Mouse (Mus musculus) spleen, postnatal 10 days (tissue): ENCODE measurements around the gene Lhx6.
"Not testable (repeated sequence)": the region's sequence is repeated elsewhere in the genome, so short reads cannot be mapped to it uniquely, and the experiment has no call there.

Experiments
- DNase-seq, 2 experiments: peaks; one replicate each; pipeline ENCODE4 v3.0.0; 2021 to 2022; ENCODE audit warnings: low spot score in 2 of 2

Gene Lhx6

DNA sequence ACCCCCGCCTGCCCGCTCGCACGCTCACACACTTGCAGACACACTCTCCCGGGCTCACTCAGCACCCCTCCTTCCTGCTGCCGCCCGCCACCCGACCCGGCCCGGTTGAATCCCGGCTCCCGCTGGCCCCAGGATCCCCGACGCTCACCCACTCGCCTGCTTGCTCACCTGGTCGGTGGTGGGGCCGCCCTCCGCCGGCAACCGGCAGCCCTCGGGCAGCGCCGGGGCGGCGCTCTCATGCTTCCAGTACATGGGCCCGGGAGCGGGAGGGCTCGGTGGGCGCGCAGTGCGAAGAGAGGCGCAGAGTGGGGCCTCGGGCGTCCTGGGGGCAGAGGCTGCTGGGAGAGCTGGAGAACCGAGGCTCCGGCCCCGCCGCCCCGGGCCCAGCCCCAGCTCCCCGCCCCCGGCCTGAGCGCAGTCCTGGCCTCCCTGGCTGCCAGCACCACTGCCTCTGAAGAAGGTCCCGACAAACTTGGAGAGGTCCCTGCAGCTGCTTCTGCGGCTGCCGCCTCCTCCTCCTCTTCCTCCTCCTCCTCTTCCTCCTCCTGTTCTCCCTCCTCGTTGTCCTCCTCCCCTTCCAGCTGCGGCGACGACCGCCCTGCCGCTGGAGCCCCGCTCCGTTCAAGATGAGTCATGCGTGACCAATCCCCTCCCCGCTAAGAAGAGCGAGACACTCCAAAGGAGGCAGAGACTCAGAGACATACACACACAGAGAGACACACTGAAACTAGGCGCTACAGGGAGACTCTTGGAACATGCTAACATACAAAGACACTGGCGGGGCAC lies at the start of gene Lhx6:
TSS of gene Lhx6 (minus strand) at position 453 of the 786 bp plus-strand sequence.
- DNase-seq, result no peak

DNA sequence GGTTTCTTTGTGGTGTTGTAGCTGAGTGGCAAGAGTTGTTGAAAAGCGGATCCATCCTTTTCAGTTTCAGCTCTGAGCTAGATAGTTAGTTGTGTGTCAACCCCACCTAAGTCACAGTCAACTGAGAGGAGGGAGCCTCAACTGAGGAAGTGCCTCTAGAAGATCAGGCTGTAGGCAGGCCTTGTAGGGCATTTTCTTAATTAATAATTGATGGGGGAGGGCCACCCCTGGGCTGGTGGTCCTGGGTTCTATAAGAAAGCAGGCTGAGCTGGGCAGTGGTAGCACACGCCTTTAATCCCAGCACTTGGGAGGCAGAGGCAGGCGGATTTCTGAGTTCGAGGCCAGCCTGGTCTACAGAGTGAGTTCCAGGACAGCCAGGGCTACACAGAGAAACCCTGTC lies 47.2 kb upstream of the Lhx6 start:
- not testable (repeated sequence) for DNase-seq

DNA sequence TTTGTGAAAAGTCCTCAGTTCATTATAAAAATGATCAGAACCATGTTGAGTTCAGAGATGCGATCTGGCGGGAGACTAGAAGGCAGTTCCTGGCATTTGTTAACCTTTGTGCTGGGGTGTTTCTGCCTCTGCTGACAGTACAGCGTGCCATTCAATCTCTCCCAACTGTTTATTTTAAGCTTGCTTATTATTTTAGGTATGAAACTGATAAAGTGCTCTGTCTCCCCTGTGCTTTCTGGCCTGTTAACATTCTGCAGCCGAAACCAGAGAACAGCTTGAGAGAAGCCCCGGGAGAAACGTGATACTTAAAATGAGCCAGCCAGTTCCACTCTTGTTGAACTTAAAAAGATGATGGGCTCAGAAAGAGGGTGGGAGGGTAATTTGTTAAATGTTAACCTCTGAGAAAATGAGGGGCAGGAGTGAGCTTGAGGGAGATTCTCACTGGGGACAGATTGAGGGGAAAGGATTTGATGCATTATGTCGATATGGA lies 43.7 kb upstream of the Lhx6 start:
- no peak for DNase-seq

DNA sequence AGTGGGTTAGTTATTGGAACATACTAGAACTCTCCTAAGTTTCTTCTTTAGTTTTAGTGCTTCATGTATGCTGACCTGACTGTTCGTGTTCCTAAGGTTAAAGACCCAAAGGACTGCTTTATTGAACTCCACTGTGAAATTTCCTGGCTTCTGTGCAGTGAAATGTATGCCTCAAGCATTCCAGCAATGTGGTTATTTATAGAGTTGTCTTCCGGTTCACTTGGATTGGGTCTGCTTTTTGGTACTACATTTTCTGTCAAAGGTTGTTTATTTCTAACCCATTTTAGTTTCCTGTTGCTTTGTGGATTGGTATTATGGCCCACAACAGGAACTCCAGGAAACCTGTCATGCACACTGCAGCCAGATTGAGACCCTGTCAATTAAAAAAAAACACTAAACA lies 33.9 kb upstream of the Lhx6 start:
- no peak for DNase-seq

DNA sequence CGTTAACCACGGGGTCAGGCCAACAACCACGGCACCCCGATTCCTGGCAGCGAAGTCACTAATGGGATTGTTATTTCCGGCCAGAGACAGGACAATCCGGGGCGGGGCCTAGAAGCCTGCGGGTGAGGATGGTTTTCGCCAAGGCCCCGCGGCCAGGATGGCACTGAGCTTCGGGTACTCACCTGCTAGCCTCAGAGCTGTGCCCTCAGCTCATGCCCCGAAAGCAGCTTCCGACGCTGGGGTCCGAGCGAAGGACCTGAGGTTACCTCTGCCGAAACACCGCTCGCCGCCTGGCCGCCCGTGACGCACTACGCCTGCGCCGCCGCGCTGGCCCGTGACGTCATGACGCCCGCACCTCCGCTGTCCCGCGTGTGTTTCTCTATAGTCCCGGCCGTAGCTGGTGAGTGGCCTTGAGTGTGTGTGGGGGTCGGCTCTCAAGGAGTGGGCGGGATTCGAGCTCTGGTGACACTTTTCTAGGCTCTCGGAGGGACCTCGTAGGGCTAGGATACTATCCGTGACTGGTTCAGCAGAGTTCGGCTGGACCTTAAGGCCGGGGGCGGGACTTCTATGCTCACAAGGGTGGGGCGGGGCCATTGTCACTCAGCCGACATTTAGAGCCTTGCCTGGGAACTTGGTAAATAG lies 31.2 kb upstream of the Lhx6 start, which contains the start of the genes Mrrf and Rbm18:
TSS of gene Mrrf (plus strand) at position 90 of the 642 bp plus-strand sequence.
TSS of gene Rbm18 (minus strand) at position 474 of the 642 bp plus-strand sequence.
- peak; percentile 93 to 97 for DNase-seq

DNA sequence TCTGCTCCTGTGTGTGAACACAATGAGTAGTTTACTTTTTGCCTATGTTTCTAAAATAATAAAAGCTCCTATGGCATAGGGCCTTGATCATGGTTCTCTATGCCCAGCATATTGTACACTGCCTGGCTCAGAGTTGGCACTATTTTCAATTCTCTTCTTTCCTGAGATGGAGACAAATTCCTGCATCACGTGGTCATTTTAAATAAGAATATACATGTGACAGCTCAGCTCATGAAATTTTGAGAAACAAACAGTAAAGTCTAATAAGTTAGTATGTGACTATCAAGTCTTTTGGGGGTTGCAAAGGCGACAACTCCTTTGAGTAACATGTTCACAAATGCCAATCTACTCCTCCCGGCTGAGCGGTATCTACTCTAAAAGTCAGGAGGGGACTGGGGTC lies 30.7 kb upstream of the Lhx6 start:
- DNase-seq, result no peak

DNA sequence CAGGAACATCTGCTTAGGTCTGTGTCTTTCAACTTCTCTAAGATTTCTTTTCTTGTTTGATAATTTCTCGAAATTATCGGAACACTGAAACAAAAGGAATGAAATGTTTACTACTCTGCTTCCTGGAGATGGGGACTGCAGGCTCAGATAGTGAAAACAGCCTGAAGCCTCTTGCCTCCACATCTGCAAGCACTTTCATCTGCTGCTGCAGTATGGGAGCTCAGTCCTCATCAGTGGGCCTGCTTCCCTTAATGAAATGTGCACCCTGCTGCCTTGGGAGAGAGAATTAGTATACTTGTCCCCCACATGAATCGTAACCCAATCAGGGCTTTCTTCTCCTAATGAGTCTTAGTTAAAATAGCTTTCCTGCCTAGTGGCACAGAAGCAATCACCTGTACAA lies 23.8 kb upstream of the Lhx6 start:
- no peak for DNase-seq

DNA sequence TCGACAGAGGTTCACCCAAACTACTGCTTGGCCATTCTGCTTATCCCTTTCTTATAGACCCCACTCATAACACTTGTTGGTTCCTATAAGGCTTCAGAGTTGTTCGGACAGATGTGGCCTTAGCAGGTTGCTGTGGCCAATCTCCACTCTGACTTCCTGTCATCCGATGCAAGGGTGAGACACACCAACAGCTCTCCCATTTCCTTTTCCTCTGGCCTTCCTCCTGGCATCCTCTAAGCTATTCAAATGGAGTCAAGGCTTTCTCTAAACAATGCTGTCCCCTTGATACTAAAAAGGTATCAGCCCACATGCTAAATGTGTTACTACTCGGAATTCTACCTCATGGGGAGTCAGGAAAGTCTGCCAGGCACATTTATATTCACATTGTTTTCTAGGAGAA lies 22.8 kb upstream of the Lhx6 start:
- no peak for DNase-seq

DNA sequence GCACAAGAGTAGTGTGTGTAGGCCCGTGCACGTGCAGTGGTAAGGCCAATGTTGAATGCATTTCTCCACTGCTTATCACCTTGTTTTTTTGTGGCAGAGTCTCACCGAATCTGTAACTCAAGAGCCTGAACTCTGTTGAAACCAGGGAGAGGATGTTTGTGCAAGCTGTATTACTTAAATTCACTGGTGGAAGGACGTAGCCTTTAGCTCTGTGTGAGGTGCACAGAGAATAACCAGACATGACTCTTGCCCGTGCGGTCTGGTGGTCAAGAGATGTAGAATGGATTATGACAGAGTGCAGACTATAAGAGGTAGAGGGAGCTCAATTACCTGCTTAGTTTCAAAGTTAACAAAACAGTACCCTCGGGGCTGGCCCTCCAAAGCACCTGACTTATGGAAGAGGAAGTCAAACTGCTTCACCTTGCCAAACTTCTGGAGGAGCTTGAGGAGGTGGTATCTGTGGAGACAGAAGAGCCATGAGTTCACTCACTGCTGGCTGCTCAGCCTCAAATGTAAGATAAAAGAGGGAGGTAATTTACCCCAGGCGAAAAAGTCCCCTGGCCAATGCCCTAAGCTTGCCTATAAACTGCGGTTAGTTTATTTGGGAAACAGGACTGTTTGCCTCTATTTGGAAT lies 21.7 kb upstream of the Lhx6 start:
- DNase-seq, result no peak

DNA sequence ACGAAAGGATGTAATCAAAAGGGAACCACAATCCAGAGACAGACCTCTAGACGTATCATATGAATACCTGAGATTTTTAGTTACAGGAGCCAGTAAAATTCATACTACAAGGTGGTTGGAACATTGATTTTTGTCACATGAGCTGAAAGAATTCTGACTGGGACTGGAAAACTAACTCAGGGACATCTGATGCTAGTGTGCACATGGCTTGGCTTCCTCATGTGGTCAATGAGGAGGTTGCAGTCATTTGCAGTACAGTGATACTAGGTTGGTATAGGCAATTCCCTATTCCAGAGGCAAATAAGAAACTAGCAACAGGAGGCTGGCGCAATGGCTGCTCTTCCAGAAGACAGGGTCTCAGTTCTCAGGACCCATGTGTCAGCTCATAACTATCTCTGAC lies 7.4 kb upstream of the Lhx6 start:
- DNase-seq, result no peak

DNA sequence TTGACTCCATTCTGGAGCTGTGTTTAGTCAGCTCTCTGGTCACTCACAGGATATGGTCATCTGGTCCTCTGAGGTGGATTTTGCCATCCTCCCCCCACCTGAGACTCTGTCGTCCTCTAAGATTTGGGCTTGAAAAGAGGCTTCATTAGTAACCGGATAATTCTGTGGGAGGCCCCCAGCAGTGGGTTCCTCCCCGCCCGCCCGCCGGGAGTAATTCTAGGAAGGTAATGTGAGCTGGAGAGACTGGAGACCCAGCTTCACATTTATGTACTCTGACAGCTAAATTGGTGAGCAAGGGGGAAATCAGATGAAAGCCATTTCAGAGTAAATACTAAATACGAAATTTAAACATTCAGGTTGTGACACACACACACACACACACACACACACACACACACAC lies 3.4 kb upstream of the Lhx6 start:
- no peak for DNase-seq

DNA sequence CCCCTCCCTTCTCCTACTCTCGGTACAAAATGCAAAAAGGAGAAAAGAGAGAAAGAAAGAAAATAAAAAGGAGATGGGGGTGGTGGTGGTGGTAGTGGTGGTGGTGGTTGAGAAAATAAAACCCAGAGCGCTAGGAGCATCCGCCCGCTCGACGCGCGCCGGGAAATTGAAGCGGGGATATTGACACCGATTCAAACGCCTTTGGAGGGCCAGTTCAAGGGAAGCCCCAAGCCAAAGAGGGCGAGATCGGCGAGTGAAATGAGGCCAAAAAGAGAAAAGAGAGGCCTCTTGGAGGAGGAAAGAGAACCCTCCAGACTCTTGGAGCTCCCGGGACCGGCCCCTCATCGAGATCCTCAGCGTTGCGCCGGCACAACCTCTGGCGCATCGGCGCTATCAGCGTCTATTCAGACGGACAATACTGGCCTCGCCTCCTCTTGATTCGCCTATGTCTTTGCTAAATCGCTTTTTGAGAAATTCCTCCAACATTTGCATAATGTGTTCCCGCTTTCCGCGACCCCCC lies 712 bp downstream of the Lhx6 start:
- DNase-seq, result no peak

DNA sequence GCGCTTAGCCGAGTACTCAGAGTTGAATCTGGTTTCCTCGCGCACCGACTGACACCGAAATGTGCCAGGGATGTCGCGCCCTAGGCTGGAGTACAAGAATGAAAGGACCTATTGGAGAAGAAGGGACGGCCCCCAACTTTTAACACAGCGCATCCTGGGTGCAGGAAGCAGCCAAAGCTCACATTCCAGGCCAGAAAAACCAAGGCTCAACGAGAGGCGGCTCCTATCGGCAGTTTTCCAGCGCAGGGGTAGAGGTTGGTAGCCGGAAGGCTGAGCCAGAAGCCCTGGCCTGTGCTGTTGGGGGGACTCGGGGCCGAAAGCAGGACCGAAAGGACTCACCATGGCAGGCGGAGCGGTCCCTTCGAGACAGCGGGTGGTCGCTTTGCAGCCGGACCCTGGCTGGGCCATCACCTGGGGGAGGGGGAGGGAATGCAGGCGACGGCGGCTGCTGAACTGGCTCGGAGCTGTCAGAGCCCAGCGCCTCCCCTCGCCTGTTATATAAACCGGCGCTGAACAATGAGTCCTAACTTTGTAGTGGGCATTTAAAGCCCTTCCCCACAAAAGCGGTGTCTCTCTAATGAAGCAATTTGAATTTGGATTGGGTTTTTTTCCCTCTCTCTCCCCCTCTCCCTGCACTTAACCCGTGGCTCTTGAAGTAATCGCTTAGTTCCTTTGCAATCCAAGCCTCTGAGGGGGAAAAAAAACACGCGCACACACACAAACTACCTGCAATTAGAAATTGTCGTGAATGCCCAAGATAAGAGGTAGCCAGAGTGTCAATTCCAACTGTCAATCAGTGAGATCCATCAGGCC lies 1.4 kb downstream of the Lhx6 start:
- DNase-seq, result no peak

DNA sequence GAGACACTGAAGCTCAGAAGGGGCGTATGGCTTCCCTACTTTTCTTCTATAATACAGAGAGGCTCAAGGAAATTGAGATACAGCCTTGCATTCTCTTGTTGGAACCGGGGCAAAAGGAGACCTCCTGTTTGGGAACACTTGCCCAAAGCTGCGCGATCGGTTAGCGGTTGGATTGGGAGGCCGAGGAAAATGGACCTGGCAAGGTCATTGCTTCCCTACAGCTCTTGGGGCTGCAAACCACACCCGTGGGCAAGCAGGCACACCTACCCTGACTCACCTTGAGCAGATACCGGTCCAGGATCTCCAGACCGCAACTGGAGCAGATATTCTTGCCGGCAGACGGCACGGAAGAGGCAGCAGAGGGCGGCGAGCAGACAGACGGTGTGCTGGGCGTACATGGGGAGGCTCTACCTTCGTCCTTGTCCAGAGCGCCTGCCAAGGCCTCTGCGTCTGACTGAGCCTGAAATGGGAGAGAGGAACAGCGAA lies 2.1 kb downstream of the Lhx6 start:
- no peak for DNase-seq

DNA sequence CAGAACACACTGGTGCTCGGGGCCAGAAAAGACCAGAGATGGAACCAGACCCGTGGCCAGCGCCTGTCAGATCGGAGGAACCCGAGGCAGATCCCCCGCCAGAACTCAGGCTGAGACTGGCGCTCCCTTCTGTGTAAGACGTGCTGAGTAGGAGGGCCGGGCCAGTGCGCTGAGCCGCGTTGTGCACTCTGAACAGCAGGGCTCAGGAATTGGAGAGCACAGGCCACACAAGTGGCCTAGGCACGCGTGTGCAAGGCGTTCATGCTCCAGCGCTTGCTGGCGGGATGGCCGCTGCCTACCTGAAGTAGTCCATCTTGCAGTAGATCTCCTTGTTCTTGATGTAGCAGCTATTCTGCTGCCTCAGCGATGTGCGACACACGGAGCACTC lies 2.7 kb downstream of the Lhx6 start:
- no peak for DNase-seq

DNA sequence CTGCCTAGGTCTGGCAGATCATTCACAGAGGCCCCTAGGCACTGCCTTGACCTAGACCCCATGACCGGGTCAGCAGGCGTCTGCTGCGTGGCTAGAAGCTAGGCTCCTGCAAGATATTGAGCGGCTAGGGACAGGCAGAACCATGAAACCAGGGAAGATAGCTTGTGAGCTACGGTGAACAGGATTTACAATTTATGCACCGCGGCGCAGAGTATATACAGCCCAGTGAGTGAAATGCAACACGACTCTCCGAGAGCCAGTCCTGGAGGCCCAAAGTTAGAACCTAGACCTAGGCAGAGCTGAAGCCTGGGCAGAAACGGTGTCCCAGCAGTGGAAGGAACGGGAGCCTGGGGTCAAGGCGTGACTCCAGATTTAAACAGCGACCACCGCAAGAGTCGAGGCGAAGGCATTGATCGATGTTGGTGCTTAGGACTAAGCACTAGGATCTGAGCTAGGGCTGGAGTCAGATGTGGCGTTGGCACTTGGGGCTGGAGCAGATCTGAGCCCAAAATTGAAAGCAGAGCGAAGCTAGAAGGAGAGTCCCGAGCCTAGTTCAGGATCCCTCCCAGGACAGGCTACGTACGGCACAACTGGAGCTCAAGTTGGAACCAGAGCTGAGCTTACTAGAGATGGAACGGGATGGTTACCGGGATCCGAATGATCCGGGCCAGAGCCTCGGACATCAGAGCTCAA lies 3.2 kb downstream of the Lhx6 start:
- no peak for DNase-seq

DNA sequence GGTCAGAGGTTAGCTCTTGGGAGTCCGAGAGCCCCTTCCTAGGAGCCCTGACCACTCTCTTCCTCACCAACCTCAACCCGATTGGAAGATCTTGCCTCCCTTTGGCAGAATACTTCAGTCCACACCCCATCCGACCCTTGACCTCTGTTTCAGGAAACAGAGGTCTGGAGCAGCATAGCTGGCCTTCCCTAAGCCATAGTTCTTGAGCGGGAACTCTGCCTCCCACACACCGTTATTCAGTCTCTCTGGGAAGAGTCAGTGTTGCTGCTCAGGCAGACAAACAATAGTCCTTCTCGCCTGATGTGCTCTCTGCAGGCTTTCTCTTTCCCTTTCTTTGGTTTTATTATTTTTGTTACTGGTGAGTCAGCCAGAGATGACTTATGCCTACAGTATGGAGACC lies 5.5 kb downstream of the Lhx6 start:
- DNase-seq, result no peak

DNA sequence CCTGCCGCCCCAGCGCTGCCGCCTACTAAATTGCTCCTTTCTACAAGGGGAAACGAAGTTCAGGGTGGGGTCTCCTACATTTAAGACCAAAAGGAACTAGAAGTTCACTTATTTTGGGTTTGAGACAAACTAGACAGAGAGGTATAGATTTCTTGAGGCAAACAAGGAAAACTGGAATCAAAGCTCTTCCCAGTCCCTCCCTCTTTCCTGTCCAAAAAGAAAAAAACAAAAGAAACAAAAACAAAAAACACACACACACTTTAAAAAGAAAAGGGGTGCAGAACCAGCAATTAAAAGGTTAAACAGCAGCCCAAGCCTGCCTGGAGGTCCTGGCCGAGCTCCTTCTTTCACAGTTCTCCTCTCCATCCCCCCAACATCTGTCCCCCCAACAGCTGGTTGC lies 7.2 kb downstream of the Lhx6 start:
- DNase-seq, result no peak

DNA sequence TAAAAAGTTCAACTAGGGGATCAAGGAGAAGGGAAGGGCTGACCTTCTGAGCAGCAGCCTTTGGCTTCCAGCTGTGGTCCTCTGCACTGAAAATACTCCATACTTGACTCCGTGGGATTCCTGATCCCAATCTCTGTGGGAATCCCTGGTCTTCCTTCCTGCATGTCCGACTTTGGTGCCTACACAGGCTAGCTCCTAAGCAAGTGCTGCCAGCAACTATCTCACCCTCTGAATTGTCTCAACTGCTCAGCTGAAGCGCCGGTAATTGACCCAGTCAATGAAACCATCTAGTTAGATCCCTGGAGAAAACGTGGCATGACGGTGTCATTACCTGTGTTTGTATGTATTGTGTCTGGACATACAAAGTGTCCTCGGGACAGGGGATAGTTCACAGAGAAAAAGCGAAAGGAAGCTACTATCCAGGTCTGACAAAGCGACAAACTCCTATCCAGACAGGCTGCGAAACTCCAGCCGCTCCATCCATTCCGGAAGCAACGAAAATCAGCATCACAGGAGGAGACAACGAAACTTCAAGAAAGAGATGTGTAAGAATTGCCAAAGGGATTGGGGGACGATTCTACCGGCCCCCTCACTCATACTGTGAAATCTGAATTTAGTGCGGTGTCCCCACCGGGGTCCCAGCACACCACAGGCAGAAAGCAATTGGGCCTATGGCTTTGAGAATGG lies 7.9 kb downstream of the Lhx6 start:
- no peak for DNase-seq

DNA sequence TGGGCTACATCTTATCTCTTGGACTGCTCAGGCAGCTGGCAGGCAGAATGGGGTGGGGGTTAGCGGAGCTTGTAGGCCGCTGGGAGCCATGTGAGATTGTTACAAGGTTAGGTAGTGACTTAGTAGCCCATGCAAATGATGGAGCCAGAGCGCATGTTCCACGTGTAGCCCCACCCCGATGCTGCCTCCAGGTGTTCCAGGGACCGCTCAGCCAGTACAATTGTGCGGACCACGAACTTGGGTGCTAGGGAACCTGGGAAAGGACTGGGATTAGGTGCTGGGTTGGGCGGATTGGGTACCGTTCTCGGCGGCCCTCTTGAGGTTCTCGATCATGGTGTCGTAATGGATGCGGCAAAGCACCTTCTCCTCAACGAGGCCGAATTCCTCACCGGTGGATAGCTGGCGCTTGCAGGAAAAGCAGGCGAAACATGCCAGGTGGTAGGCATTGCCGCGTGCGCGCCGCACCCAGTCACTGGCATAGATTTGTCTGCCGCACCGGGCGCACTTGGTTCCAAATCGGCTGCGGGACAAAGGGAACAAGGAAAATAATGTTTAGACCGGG lies 11.2 kb downstream of the Lhx6 start:
- no peak for DNase-seq
